Mouse (Mus musculus): ENCODE measurements around the gene Tmem106b.

- TF ChIP-seq EP300 (IDR thresholded peaks at IDR 0.05; ENCODE audit: low read depth) (no peak), CTCF (IDR thresholded peaks at IDR 0.05; ENCODE audit: low read depth) (no peak)
These were observed 3.5 kb downstream of the Tmem106b start for GRCm38 (mm10) chr6:13073036-13073435.
